Mouse (Mus musculus) hindbrain, embryonic 15.5 days (tissue): Measurements from ENCODE around the gene Strap. TPM values are rescaled to one million over a fixed set of nuclear protein-coding genes. Genes with fewer than 3 reads are reported as not detected.
A peak's percentile ranks its signal among the peaks of the same experiment; 100 is the strongest.
"Not testable (repeated sequence)": the region's sequence is repeated elsewhere in the genome, so short reads cannot be mapped to it uniquely, and the experiment has no call there.

ENCODE experiments used
- ATAC-seq: fragments of 200-750 bp; cut with Nextera tagmentation; 2 replicates; pipeline ENCODE4 v1.8.0; 2017; ENCODE audit warnings: low read depth, moderate number of reproducible peaks, moderate TSS enrichment; ENCODE audit not compliant: low FRiP score
- H3K27ac ChIP-seq: fragments of 300-500 bp; sonication (generic); replicated peaks from 2 replicates; pipeline ENCODE4 v1.5.1; 2015; ENCODE audit warnings: mild to moderate bottlenecking, inconsistent platforms
- H3K27me3 ChIP-seq: fragments of 300-500 bp; sonication (generic); 2 replicates; pipeline ENCODE4 v1.6.1; 2015; ENCODE audit warnings: control low read depth, inconsistent platforms
- H3K36me3 ChIP-seq: fragments of 300-500 bp; sonication (generic); 2 replicates; pipeline ENCODE4 v1.6.1; 2015; ENCODE audit warnings: control low read depth, inconsistent platforms
- H3K4me1 ChIP-seq: fragments of 300-500 bp; sonication (generic); replicated peaks from 2 replicates; pipeline ENCODE4 v1.6.1; 2015; ENCODE audit warnings: control low read depth, inconsistent platforms
- H3K4me2 ChIP-seq: fragments of 300-500 bp; sonication (generic); 2 replicates; pipeline ENCODE4 v1.6.1; 2015; ENCODE audit warnings: moderate library complexity, mild to moderate bottlenecking, inconsistent platforms
- H3K4me3 ChIP-seq: fragments of 300-500 bp; sonication (generic); 2 replicates; pipeline ENCODE4 v1.5.1; 2015; ENCODE audit warnings: mild to moderate bottlenecking, inconsistent platforms
- H3K9ac ChIP-seq: fragments of 300-500 bp; sonication (generic); 2 replicates; pipeline ENCODE4 v1.6.1; 2015; ENCODE audit warnings: inconsistent platforms
- H3K9me3 ChIP-seq: fragments of 300-500 bp; sonication (generic); 2 replicates; pipeline ENCODE4 v1.6.1; 2016; ENCODE audit warnings: control low read depth, inconsistent platforms
- whole genome bisulfite sequencing: fragments of 180-500 bp; shearing (Covaris S2); methylation state at CpG from one replicate; pipeline ENCODE4 v1.1.7; 2015; 5-methylcytosine and 5-hydroxymethylcytosine counted together
- polyA plus RNA-seq: library from polyadenylated mRNA; unstranded; fragments of >200 nt; fragmentation: Nextera tagmentation; extraction: Ambion mirVana; gene quantifications from 2 replicates; pipeline ENCODE4 v1.2.1, GENCODE M21; 2015

The Strap gene
- polyA plus RNA-seq, 1 experiment from 2014 or later, result 156 TPM

DNA sequence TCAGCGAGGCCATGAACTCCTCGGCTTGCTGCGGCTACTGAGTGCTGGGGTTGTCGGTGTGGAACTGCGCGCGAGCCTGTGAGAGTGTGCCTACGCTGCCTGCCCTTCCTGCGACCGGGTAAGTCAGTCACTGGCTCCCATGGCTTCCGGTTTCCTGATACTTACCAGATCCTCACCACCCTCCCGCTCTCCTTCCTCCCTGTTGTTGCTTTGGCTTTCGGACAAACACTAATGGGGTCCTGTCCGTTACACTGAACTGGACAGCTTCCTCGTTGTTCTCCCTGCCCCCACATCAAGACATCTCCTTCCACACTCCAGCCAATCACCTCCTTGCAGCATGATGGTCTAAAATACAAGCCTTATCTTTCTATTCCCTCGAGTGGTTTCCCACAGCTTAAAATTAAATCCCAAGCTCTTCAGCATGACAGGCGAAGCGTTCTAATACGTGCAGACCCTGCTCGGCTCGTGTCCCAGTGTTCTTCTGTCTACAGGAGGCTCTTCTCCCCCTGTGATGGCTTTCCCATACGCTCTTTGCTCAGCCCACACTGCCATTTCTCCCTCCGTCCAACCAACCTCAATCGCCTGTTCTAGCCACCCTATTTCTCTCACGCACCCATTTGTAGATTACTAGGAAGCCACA, 30.5 kb upstream of the Strap start:
- H3K4me2 ChIP-seq, result no peak overlapping the region
- H3K9me3 ChIP-seq, result no peaks in the 10 kb centered on the region
- WGBS, result 84% methylated on average over 25 of the region's 25 CpGs
- no peaks in the 10 kb centered on the region for H3K27me3 ChIP-seq
- no peak overlapping the region for H3K27ac ChIP-seq
- H3K36me3 ChIP-seq, result no peaks in the 10 kb centered on the region
- no peak for ATAC-seq
- no peaks in the 10 kb centered on the region for H3K4me1 ChIP-seq
- no peak overlapping the region for H3K4me3 ChIP-seq
- no peak overlapping the region for H3K9ac ChIP-seq

DNA sequence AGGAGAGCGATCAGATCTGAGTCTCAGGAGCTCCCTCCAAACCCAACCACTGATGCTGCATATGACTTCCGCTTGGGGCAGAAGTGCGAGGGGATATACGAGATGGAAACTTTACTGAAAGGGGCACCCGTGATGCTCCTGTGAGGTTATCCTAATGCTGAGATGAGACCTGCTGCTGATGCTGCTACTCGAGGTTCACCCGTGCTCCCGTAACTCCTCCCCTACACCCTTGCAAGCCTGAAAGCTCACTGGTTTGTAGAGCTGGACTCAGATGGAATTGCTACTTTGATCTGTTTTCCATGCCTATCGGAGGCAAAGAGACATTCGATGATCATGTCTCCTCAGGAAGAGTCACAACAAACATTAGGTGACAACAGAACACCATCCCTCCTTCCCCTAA, 28.7 kb upstream of the Strap start:
- no peak overlapping the region for H3K9ac ChIP-seq
- WGBS, result 95% methylated on average over 10 of the region's 10 CpGs
- no peaks in the 10 kb centered on the region for H3K27me3 ChIP-seq
- no peak overlapping the region for H3K4me3 ChIP-seq
- no peak overlapping the region for H3K27ac ChIP-seq
- H3K4me1 ChIP-seq, result no peaks in the 10 kb centered on the region
- no peaks in the 10 kb centered on the region for H3K36me3 ChIP-seq
- no peaks in the 10 kb centered on the region for H3K9me3 ChIP-seq
- ATAC-seq, result no peak
- H3K4me2 ChIP-seq, result no peak overlapping the region

DNA sequence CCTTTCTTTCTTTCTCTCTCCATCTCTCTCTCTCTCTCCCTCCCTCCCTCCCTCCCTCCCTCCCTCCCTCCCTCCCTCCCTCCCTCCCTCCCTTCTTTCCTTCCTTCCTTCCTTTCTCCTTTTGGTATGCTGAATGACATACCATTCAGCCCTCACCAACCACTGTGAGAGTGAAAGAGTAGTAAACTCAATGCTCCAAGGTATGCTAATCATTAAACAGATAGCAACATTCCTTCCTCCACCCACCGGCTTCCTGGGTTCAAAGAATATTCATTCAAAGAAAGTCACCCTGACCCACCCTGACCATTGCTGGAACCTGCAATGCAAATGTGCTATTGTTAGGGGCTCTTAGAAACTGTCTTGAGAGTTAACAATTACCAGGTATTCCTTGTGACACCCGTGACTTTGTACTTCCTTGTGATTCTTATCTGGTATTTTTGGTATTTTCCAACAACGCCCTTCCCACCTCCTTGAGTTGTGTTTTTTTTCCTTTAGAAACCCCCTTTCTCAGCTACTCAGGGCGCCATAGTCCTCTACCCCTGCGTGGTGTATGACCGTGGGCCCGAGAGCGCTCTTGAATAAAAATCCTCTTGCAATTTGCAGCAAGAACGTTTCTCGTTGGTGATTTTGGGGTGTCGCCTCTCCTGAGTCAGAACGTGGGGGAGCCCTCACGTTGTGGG, 26.0 kb upstream of the Strap start:
- not testable (repeated sequence) for H3K4me1 ChIP-seq, H3K4me2 ChIP-seq, H3K9me3 ChIP-seq, H3K4me3 ChIP-seq, ATAC-seq, H3K36me3 ChIP-seq, H3K9ac ChIP-seq, H3K27ac ChIP-seq, H3K27me3 ChIP-seq
- WGBS, result 89% methylated on average over 13 of the region's 13 CpGs

DNA sequence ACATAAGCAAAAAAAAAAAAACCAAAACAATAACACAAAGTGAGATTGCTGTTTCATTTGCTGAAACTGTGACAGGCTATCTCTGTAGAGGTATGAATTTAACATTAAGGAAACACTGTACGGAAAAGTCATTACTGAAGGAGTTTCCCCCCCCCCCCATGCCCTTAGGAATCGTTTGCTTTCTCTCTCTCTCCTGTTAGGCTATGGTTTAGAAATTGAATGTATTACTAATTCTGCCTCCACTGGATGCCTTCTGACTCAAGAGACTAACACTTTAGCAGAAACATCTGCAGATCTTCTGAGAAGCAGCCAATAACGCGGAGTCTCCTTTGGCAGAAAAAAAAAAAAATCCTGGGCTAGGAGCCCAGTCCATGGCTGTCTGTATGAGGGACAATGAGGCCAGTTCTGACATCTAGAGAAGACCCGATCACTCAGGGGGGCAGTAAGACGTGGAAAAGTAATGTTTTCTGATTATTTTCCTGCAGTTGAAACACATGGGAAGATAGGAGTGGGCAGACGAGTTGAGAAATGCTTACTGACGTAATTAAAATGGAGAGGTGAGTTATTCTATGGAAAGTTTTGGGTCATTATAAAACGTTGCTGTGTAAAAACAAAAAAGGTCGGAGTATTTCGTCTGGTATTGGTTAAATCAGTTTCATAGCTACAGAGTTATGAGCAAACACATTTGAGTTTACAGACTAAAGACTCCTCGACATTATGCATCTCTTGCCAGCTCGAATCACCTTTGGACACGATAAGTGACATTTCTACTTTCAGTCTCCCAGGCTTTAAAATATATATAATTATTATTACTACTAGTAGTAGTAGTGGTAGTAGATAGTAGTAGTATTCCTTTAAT, 24.5 kb upstream of the Strap start:
- WGBS, result 71% methylated on average over 14 of the region's 14 CpGs
- no peak for ATAC-seq
- no peak overlapping the region for H3K9ac ChIP-seq
- no peaks in the 10 kb centered on the region; the same call in 1 of the 2 replicates for H3K4me1 ChIP-seq
- no peaks in the 10 kb centered on the region for H3K9me3 ChIP-seq
- H3K27me3 ChIP-seq, result no peaks in the 10 kb centered on the region
- no peaks in the 10 kb centered on the region for H3K36me3 ChIP-seq
- H3K27ac ChIP-seq, result no peak overlapping the region
- no peak overlapping the region for H3K4me2 ChIP-seq
- no peak overlapping the region for H3K4me3 ChIP-seq

DNA sequence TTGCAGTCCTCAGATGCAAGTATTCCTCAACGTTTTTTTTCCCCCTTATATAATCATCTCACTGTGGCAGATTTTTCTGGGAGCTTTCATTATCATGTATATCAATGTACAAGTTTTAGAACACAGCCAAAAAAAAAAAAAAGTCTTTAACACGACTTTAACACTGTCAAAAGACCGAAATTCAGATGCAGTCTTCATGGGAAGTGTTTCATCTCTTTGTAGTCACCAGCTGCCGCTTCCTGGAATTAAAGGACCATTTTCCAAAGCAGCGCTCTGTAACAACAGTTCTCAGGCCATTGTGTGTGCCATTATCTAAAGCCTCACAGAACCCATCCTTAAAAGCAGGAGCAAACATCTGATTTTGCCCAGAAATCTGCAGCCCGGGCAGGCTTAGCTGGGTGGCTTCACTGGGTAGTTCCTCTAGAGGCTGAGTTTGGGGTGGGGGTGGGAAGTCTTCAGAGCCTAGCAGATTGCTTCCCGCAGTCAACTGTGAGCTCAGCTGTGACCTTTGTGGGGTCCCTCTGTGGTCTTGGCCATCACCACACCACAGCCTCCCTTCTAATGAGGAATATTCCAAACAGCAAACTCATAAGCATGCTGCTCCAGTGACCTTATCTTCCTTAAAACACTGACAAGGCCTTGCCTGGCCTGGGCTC, 22.1 kb upstream of the Strap start:
- ATAC-seq, result 0 out of 2 replicates have a peak, but pooled peaks have one; percentile 19

DNA sequence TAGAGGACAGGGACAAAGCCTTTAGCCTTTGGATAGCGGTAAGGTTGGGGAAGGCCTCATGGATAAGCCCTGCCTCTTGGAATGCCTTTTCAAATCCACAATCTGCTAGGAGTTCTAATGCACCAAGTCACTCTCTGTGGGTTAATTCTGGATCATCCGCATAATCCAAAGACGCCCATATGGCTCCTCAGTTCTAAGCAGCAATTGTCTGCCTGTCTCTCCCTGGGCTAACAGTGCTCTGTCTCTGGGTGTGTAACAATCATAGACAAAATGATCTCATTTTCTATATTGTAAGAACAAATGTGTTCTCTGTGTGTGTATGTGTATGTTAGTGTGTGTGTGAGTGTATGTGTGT, 21.6 kb upstream of the Strap start:
- no peaks in the 10 kb centered on the region for H3K27me3 ChIP-seq
- no peak overlapping the region for H3K9ac ChIP-seq
- WGBS, result 66% methylated on average over 3 of the region's 3 CpGs
- ATAC-seq, result no peak
- H3K9me3 ChIP-seq, result no peaks in the 10 kb centered on the region
- H3K4me2 ChIP-seq, result no peak overlapping the region
- no peaks in the 10 kb centered on the region; the same call in 1 of the 2 replicates for H3K4me1 ChIP-seq
- no peak overlapping the region for H3K4me3 ChIP-seq
- no peak overlapping the region for H3K27ac ChIP-seq
- H3K36me3 ChIP-seq, result no peaks in the 10 kb centered on the region

More for the DNA sequence above, 22.1 kb upstream of the Strap start:
- H3K27me3 ChIP-seq, result no peaks in the 10 kb centered on the region
- 32% methylated on average over 7 of the region's 7 CpGs for WGBS
- no peak overlapping the region for H3K9ac ChIP-seq
- H3K9me3 ChIP-seq, result no peaks in the 10 kb centered on the region
- no peaks in the 10 kb centered on the region; the same call in 1 of the 2 replicates for H3K4me1 ChIP-seq
- no peak overlapping the region for H3K27ac ChIP-seq
- no peak overlapping the region for H3K4me3 ChIP-seq
- no peaks in the 10 kb centered on the region for H3K36me3 ChIP-seq
- no peak overlapping the region for H3K4me2 ChIP-seq

DNA sequence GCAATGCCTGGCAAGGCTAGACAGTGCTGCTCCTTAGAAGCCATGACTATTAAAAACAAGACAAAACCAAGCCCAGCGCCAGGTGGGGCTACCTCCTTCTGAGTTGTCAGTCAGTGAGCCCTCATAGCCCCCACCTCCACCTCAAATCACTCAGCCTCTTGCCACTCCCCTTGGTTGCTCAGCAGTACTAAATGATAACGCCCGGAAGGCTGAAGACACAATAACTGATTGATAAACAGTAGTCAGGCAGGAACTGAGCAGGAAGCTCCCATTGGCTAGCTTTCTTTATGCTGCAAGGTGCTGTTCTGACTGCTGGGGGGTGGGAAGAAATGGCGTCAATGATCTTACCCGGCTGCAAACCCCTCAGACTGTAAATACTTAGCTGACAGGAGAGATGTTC, 18.1 kb upstream of the Strap start:
- Histone ChIP-seq H3K9ac (no peak overlapping the region), H3K36me3 (no peaks in the 10 kb centered on the region), H3K27me3 (no peaks in the 10 kb centered on the region), H3K4me2 (no peak overlapping the region), H3K9me3 (no peaks in the 10 kb centered on the region), H3K4me3 (no peak overlapping the region), H3K27ac (no peak overlapping the region), H3K4me1 (no peaks in the 10 kb centered on the region; the same call in 1 of the 2 replicates)
- WGBS, result 62% methylated on average over 5 of the region's 5 CpGs
- no peak for ATAC-seq

DNA sequence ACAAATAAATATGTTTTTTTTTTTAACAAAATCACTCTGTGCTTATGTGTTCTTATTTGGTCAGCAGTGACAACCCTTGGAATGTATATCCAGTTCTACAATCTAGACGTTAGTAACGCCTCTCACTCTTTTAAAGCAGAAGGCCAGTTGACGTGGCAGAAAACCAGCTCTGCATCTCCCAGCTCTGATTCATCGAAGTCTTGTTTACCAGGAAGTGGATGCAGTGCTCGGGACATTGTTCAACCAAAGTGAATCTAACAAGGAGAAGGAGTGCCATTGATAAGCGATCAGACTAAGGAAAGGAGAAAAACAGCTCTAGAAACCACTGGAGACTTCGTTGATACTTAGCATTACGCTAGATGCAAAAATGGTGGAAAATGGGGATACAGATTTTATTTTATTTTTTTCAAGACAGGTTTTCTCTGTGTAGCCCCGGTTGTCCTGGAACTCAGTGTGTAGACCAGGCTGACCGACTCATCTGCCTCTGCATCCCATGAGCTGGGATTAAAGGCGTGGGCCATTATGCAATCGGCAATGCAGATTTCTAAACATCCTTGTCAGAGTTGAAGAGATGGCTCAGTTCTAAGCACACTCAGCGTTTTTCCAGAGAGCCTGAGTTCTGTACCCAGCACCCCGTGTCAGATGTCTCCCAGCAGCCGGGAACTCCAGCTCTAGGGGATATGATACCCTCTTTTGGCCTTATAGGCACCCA, 12.5 kb upstream of the Strap start:
- H3K9me3 ChIP-seq, result no peaks in the 10 kb centered on the region
- H3K9ac ChIP-seq, result no peak overlapping the region
- WGBS, result 93% methylated on average over 15 of the region's 15 CpGs
- no peak for ATAC-seq
- 0 out of 2 replicates have a peak, but pooled peaks cover 3% of the 10 kb centered on the region for H3K27me3 ChIP-seq
- no peak overlapping the region for H3K27ac ChIP-seq
- no peaks in the 10 kb centered on the region for H3K4me1 ChIP-seq
- H3K4me3 ChIP-seq, result no peak overlapping the region
- H3K36me3 ChIP-seq, result no peaks in the 10 kb centered on the region
- no peak overlapping the region for H3K4me2 ChIP-seq

DNA sequence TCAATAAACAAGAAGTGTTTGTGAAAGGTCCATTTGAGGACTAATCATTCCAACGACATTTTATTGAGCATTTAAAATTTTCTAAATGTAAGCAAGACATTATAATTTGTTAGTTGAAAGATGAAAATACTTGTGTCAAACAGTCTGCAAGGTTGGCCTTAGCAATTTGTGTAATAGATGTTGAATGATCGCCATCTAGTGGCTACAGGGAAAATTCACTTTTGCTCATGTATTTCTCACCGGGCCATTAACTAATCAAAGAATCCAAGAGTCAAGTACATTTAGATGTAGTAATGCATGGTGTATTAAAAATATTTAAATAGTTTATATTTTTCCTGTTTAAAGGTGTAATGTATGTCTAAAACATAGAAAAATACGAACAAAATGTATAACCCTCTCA, 11.0 kb upstream of the Strap start:
- Histone ChIP-seq H3K4me2 (no peak overlapping the region), H3K4me1 (no peaks in the 10 kb centered on the region), H3K9me3 (no peaks in the 10 kb centered on the region), H3K27ac (no peak overlapping the region), H3K4me3 (no peak overlapping the region), H3K9ac (no peak overlapping the region), H3K27me3 (0 out of 2 replicates have a peak, but pooled peaks cover 3% of the 10 kb centered on the region), H3K36me3 (no peaks in the 10 kb centered on the region)
- 0 out of 2 replicates have a peak, but pooled peaks have one; percentile 63 for ATAC-seq
- 4% methylated on average over 4 of the region's 4 CpGs for WGBS

DNA sequence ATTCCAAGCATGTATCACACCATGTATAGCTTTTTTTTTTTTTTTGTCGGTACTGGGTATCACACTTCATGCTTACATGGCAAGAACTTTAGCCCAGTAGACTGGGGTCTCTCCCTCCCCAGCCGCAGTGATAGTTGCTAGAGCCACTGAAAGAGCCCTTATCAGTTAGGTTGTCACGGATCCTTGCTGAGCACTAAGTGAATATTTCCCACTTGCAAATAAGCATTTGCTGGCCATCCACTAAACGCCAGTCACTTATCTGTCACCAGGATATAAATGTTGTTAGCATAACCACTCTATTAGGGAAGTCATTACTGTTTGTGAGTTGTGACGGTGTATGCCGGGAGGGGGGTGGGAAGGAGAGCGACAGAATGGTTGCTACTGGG, 425 bp upstream of the Strap start:
- Histone ChIP-seq H3K9ac (peak overlapping the region; percentile 57), H3K27me3 (peaks cover 4% of the 10 kb centered on the region; the same call in 1 of the 2 replicates), H3K27ac (peak overlapping the region; percentile 88), H3K4me2 (peak overlapping the region; percentile 81), H3K9me3 (no peaks in the 10 kb centered on the region), H3K36me3 (peaks cover 3% of the 10 kb centered on the region), H3K4me1 (peaks cover 18% of the 10 kb centered on the region), H3K4me3 (peak overlapping the region; percentile 97)
- ATAC-seq, result no peak; the same call in 1 of the 2 replicates
- 10% methylated on average over 7 of the region's 7 CpGs for WGBS

DNA sequence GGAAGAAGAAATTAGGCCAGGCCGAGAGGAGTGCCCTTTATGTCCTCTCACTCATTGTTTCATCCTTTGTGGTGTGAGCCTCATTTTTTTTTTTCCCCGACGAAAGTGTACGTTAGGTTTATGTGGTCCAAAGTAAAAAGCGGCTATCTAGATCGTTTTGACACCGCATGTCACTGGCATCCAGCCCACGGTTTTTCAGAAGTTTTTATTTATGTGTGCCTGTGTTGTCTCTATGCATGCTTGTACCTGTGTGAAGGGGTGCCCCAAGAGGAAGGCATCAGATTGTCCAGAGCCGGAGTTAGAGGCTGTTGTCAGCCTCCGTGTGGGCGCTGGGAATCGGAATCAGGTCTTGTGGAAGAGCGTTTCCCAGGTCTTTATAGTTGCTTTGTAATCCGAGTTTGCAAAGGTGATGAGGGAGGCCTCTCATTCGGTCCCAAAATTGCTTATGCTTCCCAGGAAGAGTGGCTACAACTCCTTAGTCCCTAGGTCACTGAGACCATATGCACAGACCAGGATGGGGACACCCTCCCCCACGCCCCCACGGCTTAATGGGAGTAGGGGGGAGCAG, 877 bp downstream of the Strap start:
- H3K4me1 ChIP-seq, result peaks cover 18% of the 10 kb centered on the region
- ATAC-seq, result no peak
- H3K27me3 ChIP-seq, result peaks cover 4% of the 10 kb centered on the region; the same call in 1 of the 2 replicates
- peak overlapping the region; percentile 90 for H3K9ac ChIP-seq
- 11% methylated on average over 17 of the region's 17 CpGs for WGBS
- peaks cover 16% of the 10 kb centered on the region for H3K36me3 ChIP-seq
- H3K9me3 ChIP-seq, result no peaks in the 10 kb centered on the region
- H3K4me2 ChIP-seq, result peak overlapping the region; percentile 81
- peak overlapping the region; percentile 97 for H3K4me3 ChIP-seq
- H3K27ac ChIP-seq, result peak overlapping the region; percentile 88
